Mouse (Mus musculus) heart, embryonic 11.5 days (tissue): ENCODE measurements around the gene Creg1. TPM values are rescaled to one million over a fixed set of nuclear protein-coding genes. Genes with fewer than 3 reads are reported as not detected.

Source experiments
- ATAC-seq: fragments of 200-750 bp; cut with Nextera tagmentation; replicated peaks from 2 replicates; pipeline ENCODE4 v1.8.0; 2017; ENCODE audit warnings: moderate library complexity; ENCODE audit not compliant: insufficient number of reproducible peaks, low FRiP score, low TSS enrichment
- H3K27ac ChIP-seq: fragments of 300-500 bp; sonication (generic); 2 replicates; pipeline ENCODE4 v1.5.1; 2014; ENCODE audit warnings: mild to moderate bottlenecking, low read depth, low read length
- H3K27me3 ChIP-seq: fragments of 300-500 bp; sonication (generic); 2 replicates; pipeline ENCODE4 v1.6.1; 2014; ENCODE audit warnings: mild to moderate bottlenecking, low read length, mixed read lengths; ENCODE audit not compliant: control insufficient read depth, insufficient read depth
- H3K36me3 ChIP-seq: fragments of 300-500 bp; sonication (generic); 2 replicates; pipeline ENCODE4 v1.6.1; 2014; ENCODE audit warnings: mild to moderate bottlenecking, low read length, moderate library complexity, mixed read lengths; ENCODE audit not compliant: control insufficient read depth, insufficient read depth
- H3K4me1 ChIP-seq: fragments of 300-500 bp; sonication (generic); 2 replicates; pipeline ENCODE4 v1.6.1; 2014; ENCODE audit warnings: low read length; ENCODE audit not compliant: control insufficient read depth, insufficient read depth
- H3K4me2 ChIP-seq: fragments of 300-500 bp; sonication (generic); 2 replicates; pipeline ENCODE4 v1.6.1; 2014; ENCODE audit warnings: mild to moderate bottlenecking, moderate library complexity
- H3K4me3 ChIP-seq: fragments of 300-500 bp; sonication (generic); 2 replicates; pipeline ENCODE4 v1.5.1; 2014; ENCODE audit warnings: low read depth, low read length
- H3K9ac ChIP-seq: fragments of 300-500 bp; sonication (generic); 2 replicates; pipeline ENCODE4 v1.6.1; 2014; ENCODE audit warnings: mild to moderate bottlenecking, low read depth, low read length, moderate library complexity
- H3K9me3 ChIP-seq: fragments of 300-500 bp; sonication (generic); replicated peaks from 2 replicates; pipeline ENCODE4 v1.6.1; 2016; ENCODE audit warnings: low read length; ENCODE audit not compliant: control insufficient read depth
- WGBS: fragments of 180-500 bp; shearing (Covaris S2); extraction: QIAGEN DNeasy Blood & Tissue Kit; methylation state at CpG from one replicate; pipeline ENCODE4 v1.1.7; 2014; ENCODE audit not compliant: insufficient replicate concordance; 5-methylcytosine and 5-hydroxymethylcytosine counted together
- polyA plus RNA-seq: library from polyadenylated mRNA; unstranded; fragments of >200 nt; fragmentation: Nextera tagmentation; extraction: Ambion mirVana; gene quantifications from 2 replicates; pipeline ENCODE4 v1.2.1, GENCODE M21; 2014

The Creg1 gene
- polyA plus RNA-seq, 1 experiment from 2014 or later: 108 TPM

DNA sequence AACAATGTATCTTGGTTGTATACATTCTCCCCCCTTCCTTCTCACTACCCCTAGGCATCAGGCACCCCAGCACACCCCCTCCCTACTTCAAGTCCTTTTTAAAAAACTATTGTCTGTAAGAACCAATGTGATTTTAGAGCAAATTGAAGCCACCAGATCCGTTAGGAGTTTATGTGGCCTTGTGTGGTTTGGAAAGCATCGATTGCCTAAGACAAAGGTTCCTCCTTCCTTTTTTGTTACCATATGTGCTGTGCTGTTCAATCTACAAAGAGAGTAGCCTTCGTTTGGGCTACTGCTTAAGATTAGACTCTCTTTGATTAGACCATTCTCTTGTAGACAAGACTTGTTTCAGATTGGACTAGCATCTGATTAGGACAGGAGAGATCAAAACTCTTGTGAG lies 25.7 kb upstream of the Creg1 start:
- Histone ChIP-seq H3K9ac (no peak overlapping the region), H3K27me3 (no peaks in the 10 kb centered on the region), H3K4me1 (0 out of 2 replicates have a peak, but pooled peaks cover 3% of the 10 kb centered on the region), H3K36me3 (no peaks in the 10 kb centered on the region), H3K4me3 (no peak overlapping the region), H3K9me3 (no peaks in the 10 kb centered on the region), H3K27ac (no peak overlapping the region), H3K4me2 (no peak overlapping the region)
- ATAC-seq: no peak
- WGBS: 59% methylated on average over 3 of the region's 3 CpGs

DNA sequence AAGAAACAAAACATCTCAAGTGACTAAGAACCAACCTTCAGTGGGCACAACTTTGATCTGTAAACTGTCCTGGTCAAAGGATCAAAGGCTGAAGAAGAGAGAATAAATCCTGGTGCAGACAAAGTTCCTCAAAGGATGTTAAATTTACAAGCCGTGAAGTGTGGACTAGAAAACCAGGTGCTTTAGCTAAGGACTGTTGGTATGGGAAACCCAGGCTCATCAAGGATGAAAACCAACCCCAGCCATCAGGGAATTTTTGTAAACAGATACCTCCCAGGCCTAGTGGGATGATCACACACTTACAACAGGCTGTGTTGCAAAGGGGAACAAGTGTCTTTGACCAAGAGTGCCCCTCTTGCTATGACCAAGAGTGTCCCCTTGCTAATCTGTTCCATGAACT lies 24.6 kb upstream of the Creg1 start:
- Histone ChIP-seq H3K27me3 (no peaks in the 10 kb centered on the region), H3K4me1 (0 out of 2 replicates have a peak, but pooled peaks cover 3% of the 10 kb centered on the region), H3K4me3 (no peak overlapping the region), H3K36me3 (no peaks in the 10 kb centered on the region), H3K9me3 (no peaks in the 10 kb centered on the region), H3K9ac (no peak overlapping the region), H3K4me2 (no peak overlapping the region), H3K27ac (no peak overlapping the region)
- ATAC-seq: no peak
- 82% methylated on average over 1 of the region's 1 CpGs for WGBS

DNA sequence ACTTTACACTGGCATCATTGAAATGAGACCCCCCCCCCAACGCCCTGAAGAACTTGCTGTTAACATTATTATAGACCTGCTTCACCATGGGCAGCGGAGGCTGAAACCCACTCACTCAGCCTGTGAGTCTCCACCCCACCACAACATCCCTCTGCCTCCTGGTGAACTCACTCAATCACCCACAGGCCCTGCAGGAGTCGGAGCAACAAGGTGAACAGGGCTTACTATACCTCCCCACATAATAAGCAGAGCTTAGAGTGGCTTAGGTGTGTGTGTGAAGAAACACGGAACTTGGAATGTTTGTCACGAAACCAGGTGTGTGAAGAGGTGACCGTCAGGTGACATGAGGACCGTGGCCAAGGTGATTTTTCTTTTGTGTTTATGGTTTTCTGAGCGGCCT lies 21.6 kb upstream of the Creg1 start:
- WGBS: 82% methylated on average over 8 of the region's 8 CpGs
- no peak overlapping the region for H3K4me2 ChIP-seq
- no peak overlapping the region for H3K4me3 ChIP-seq
- H3K27me3 ChIP-seq: no peaks in the 10 kb centered on the region
- H3K9ac ChIP-seq: no peak overlapping the region
- H3K36me3 ChIP-seq: no peaks in the 10 kb centered on the region
- no peak overlapping the region for H3K27ac ChIP-seq
- 0 out of 2 replicates have a peak, but pooled peaks cover 2% of the 10 kb centered on the region for H3K4me1 ChIP-seq
- H3K9me3 ChIP-seq: no peaks in the 10 kb centered on the region
- no peak for ATAC-seq

DNA sequence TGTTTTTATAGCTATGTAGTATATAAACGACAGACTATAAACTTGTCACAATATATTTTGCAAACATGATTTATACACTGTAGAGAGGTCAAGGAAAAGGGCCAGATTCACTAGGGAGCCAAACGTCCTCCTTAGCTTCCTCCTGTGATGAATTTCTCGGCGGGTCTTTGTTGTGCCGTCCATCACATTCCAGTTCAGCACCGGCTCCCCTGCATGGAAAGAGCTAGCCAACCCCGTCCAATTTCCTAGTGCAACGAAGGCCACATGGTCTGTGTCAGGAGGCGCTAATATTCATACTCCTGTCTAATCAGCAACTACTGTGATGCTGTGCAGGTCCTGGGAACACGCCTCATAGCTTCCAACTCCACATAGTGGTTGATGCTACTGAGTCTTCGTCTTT lies 15.5 kb upstream of the Creg1 start:
- H3K27me3 ChIP-seq: no peaks in the 10 kb centered on the region
- H3K4me3 ChIP-seq: no peak overlapping the region
- peaks cover 6% of the 10 kb centered on the region for H3K4me1 ChIP-seq
- H3K4me2 ChIP-seq: no peak overlapping the region
- WGBS: 20% methylated on average over 11 of the region's 11 CpGs
- no peak for ATAC-seq
- no peaks in the 10 kb centered on the region for H3K36me3 ChIP-seq
- H3K27ac ChIP-seq: no peak overlapping the region
- no peaks in the 10 kb centered on the region for H3K9me3 ChIP-seq
- no peak overlapping the region for H3K9ac ChIP-seq

DNA sequence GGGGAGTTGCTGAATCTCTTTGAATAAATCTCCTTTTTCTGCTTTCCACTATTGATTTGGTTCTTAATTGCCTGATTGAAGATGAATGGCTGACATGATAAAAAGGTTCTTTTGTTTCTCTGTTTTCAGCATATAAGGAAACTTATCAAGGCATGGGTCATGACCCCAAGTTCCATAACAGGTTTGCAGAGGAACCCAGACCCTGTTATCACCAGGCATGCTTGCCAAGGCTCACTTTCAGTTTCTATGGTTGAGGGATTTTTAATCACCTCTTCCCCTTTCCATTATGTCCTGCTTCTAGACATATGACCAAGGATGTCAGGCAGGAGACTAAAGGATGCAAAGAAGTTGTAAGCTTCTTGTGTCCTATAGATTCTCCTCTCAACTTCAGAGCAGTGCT lies 12.4 kb upstream of the Creg1 start:
- H3K36me3 ChIP-seq: no peaks in the 10 kb centered on the region
- H3K9me3 ChIP-seq: no peaks in the 10 kb centered on the region
- no peaks in the 10 kb centered on the region for H3K27me3 ChIP-seq
- ATAC-seq: no peak
- peaks cover 6% of the 10 kb centered on the region for H3K4me1 ChIP-seq
- H3K4me3 ChIP-seq: no peak overlapping the region
- H3K27ac ChIP-seq: no peak overlapping the region
- H3K9ac ChIP-seq: no peak overlapping the region
- no peak overlapping the region for H3K4me2 ChIP-seq

DNA sequence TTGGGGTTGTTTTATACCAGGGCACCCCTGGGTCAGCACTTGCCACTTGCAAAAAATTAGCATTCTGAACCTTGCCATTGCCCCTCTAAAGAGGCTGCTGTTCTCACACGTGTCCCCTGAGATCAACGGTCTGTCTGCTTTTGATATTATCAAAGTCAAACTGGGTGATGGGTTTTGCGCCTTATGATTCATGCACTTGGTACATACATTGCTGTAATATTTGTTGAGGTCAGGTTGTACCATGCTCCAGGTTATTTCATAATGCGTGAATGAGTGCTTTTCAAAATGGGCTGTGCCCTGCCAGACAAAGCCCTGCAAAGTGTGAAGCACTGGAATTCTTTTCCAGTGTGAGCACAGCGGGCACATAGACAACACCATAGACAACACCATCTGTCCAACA lies 11.7 kb upstream of the Creg1 start:
- Histone ChIP-seq H3K27me3 (no peaks in the 10 kb centered on the region), H3K4me3 (no peak overlapping the region), H3K27ac (no peak overlapping the region), H3K9me3 (no peaks in the 10 kb centered on the region), H3K4me2 (no peak overlapping the region), H3K36me3 (no peaks in the 10 kb centered on the region), H3K4me1 (peaks cover 6% of the 10 kb centered on the region), H3K9ac (no peak overlapping the region)
- 69% methylated on average over 5 of the region's 5 CpGs for WGBS
- ATAC-seq: no peak

DNA sequence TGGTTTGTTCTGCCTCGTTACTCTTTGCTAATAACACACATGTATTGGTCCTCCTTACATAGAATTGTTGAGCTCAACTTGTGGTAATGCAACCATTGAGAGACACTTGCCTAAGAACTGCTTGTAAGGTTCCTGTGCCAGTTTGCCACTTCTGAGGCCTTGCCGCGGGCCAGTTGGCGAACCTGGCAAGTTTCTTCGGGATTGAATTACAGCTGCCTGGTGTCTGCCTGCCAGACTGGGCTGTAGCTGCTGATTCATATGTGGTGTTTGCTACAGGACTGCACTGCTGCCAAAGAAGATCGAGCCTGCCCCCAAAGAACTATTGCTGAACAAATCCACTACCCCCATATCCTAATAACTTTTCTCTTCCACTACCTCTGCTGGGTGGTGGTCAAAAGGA lies 9.3 kb upstream of the Creg1 start:
- ATAC-seq: no peak
- Histone ChIP-seq H3K9ac (no peak overlapping the region), H3K9me3 (no peaks in the 10 kb centered on the region), H3K27me3 (no peaks in the 10 kb centered on the region), H3K4me3 (no peak overlapping the region), H3K4me1 (peaks cover 3% of the 10 kb centered on the region; the same call in 1 of the 2 replicates), H3K36me3 (no peaks in the 10 kb centered on the region), H3K27ac (no peak overlapping the region), H3K4me2 (no peak overlapping the region)
- 88% methylated on average over 6 of the region's 6 CpGs for whole genome bisulfite sequencing

DNA sequence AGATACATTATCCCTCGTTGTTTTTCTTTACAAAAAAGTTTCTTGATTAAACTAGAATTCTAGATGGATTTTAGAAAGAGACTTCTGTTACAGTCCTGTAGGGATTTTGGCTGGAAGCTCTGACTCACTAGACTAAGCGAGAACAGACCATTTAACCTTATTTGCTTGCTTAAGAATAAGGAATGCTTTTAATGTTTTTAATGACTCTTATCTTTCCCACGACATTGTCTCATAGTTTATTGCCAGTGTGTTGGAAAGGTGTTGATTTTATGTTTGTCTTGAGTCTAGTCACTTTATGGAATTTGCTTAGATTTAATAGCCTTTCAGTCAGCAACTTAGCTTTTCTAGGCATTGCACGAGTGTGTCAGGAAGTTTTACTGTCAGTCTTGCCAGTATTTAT lies 8.4 kb upstream of the Creg1 start:
- no peak overlapping the region for H3K9ac ChIP-seq
- peaks cover 3% of the 10 kb centered on the region; the same call in 1 of the 2 replicates for H3K4me1 ChIP-seq
- no peak overlapping the region for H3K4me3 ChIP-seq
- ATAC-seq: no peak
- H3K4me2 ChIP-seq: no peak overlapping the region
- WGBS: 35% methylated on average over 4 of the region's 4 CpGs
- no peak overlapping the region for H3K27ac ChIP-seq
- no peaks in the 10 kb centered on the region for H3K36me3 ChIP-seq
- no peaks in the 10 kb centered on the region for H3K9me3 ChIP-seq
- no peaks in the 10 kb centered on the region for H3K27me3 ChIP-seq

DNA sequence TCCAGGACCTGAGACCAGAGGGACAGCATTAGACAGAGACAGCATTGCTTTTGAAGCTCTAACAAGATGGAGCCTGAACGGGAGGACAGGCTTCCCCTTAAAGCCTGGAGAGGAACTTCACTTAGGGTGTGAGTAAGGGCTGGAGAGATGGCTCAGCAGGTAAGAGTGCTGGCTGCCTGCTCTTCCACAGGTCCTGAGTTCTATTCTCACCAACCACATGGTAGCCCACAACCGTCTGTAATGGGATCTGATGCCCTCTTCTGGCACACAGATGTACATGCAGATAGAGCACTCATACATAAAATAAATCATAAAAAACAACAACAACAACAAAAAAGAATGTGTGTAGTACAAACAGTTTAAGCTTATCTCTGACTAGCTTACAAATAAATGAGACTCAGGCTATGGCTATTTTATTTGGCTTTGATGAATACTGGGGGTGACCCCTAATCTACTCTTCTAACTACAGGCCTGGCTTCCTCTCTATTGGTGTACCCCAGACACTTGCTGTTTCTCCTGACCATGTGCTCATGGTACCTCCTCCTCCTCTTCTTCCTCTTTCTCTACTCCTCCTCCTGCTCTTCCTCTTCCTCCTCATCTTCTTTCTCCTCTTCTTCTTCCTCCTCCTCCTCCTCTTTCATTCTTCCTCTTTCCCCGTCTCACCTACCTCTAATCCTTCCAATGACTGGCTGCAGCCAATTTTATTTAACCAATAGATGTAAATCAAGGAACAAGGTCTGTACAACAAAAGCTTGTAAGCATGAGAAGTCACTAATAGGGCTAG lies 1.8 kb upstream of the Creg1 start:
- no peaks in the 10 kb centered on the region for H3K27me3 ChIP-seq
- H3K9ac ChIP-seq: no peak overlapping the region
- no peaks in the 10 kb centered on the region for H3K9me3 ChIP-seq
- H3K4me3 ChIP-seq: no peak overlapping the region
- H3K36me3 ChIP-seq: no peaks in the 10 kb centered on the region
- H3K27ac ChIP-seq: no peak overlapping the region
- peaks cover 16% of the 10 kb centered on the region for H3K4me1 ChIP-seq
- ATAC-seq: no peak
- H3K4me2 ChIP-seq: no peak overlapping the region
- 76% methylated on average over 3 of the region's 3 CpGs for whole genome bisulfite sequencing
